Mouse (Mus musculus): ENCODE results near the gene Copz1. TPM values are rescaled to one million over a fixed set of nuclear protein-coding genes. Genes with fewer than 3 reads are reported as not detected.

Gene Copz1
- total and polyA plus RNA-seq, 3 experiments = 50.2 to 58.7 (median 55.2) TPM

- Histone ChIP-seq H3K79me2 (replicated peaks; ENCODE audit: control insufficient read depth, insufficient read depth, low read length) (no peaks in the 10 kb centered on the region), H3K9ac (ENCODE audit: low read depth, low read length) (no peak overlapping the region), H3K27ac (no peak overlapping the region), H3K36me3 (ENCODE audit: control insufficient read depth, insufficient read depth, low read length) (no peaks in the 10 kb centered on the region), H3K4me1 (ENCODE audit: control insufficient read depth, insufficient read depth, low read length) (no peaks in the 10 kb centered on the region), H3K27me3 (ENCODE audit: control insufficient read depth, insufficient read depth, low read length) (no peaks in the 10 kb centered on the region), H3K4me3 (no peak overlapping the region)
- WGBS = 40% methylated on average over 2 of the region's 2 CpGs
- DNase-seq = no peak
- TF ChIP-seq POLR2A (IDR thresholded peaks at IDR 0.05; ENCODE audit: insufficient read depth, low read depth, low read length) (no peak), CTCF (IDR thresholded peaks at IDR 0.05) (no peak), EP300 (IDR thresholded peaks at IDR 0.05; ENCODE audit: insufficient read depth, low read depth, low read length) (no peak)
- intact Hi-C loops (cut with DNase I) = no loop called here
Observed at GRCm38 (mm10) chr15:103334194-103334593, 61.7 kb downstream of the Copz1 start.

DNA sequence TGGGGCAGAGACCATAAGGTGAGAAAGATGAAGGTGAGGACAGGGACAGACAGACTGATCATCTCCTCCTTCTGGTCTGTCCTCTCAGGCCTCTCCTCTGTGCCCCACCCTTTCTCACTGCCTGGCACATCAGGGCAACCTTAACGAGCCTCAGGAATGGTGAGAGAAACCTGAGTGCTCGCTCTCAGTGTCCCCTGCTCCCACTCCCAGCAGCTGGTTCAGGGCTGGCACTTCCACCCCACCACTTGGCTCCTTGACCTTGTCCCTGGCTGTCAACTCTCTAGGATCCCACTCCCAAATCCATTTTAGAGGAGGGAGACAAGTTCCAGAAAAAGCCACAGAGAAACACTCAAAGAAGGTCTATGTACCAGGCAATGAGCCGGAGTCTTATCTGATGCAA lies 62.5 kb downstream of the Copz1 start:
- Histone ChIP-seq H3K4me1 (ENCODE audit: control insufficient read depth, insufficient read depth, low read length) (no peaks in the 10 kb centered on the region), H3K27me3 (ENCODE audit: control insufficient read depth, insufficient read depth, low read length) (no peaks in the 10 kb centered on the region), H3K27ac (no peak overlapping the region), H3K4me3 (no peak overlapping the region), H3K79me2 (replicated peaks; ENCODE audit: control insufficient read depth, insufficient read depth, low read length) (no peaks in the 10 kb centered on the region), H3K9ac (ENCODE audit: low read depth, low read length) (no peak overlapping the region), H3K36me3 (ENCODE audit: control insufficient read depth, insufficient read depth, low read length) (no peaks in the 10 kb centered on the region)
- WGBS = 75% methylated on average over 3 of the region's 3 CpGs
- no peak for DNase-seq
- TF ChIP-seq POLR2A (IDR thresholded peaks at IDR 0.05; ENCODE audit: insufficient read depth, low read depth, low read length) = no peak
- no peak for TF ChIP-seq CTCF (IDR thresholded peaks at IDR 0.05)
- intact Hi-C loops (cut with DNase I) = no loop called here

DNA sequence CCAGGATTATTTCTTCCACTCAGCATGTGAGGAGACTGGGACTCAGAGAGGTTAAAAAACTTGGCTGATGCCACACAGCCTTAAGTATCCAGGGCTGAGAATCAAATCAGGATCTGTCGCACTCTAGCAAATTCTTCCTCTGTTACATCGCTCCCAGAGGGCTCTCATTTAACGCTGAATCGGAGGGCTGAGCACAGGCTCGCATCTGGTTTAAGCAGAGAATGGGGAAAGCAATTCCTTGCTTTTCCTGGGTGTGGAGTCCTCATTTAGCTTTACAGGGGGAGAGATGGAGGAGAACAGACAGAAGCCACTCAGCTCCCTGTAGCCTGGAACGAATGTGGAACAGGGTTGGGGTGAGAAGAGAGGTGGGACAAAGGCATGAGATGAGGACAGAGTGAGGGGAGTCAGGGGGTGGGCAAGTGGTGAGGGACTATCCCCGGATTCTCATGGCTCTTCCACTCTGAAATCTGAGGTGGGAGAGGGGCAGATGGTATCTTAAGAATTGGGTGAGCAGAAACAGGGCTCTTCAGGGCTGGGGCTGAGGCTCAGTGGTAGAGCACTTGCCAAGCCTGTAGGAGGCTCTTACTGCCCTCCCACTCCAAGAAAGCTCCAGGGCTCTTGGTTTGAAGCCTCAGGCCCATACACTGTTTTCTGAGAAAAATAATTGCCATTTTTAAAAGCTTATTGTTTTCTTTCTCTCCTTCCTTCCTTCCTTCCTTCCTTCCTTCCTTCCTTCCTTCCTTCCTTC lies 63.1 kb downstream of the Copz1 start:
- no peaks in the 10 kb centered on the region for H3K4me1 ChIP-seq (ENCODE audit: control insufficient read depth, insufficient read depth, low read length)
- no peak for TF ChIP-seq CTCF (IDR thresholded peaks at IDR 0.05)
- no peaks in the 10 kb centered on the region for H3K27me3 ChIP-seq (ENCODE audit: control insufficient read depth, insufficient read depth, low read length)
- intact Hi-C loops (cut with DNase I) = no loop called here
- H3K27ac ChIP-seq = no peak overlapping the region
- no peak overlapping the region for H3K9ac ChIP-seq (ENCODE audit: low read depth, low read length)
- H3K79me2 ChIP-seq (replicated peaks; ENCODE audit: control insufficient read depth, insufficient read depth, low read length) = no peaks in the 10 kb centered on the region
- no peak for DNase-seq
- H3K36me3 ChIP-seq (ENCODE audit: control insufficient read depth, insufficient read depth, low read length) = no peaks in the 10 kb centered on the region
- no peak overlapping the region for H3K4me3 ChIP-seq
- WGBS = 51% methylated on average over 7 of the region's 7 CpGs

- 46% methylated on average over 11 of the region's 11 CpGs for WGBS
- H3K27me3 ChIP-seq (ENCODE audit: control insufficient read depth, insufficient read depth, low read length) = no peaks in the 10 kb centered on the region; the same call in 1 of the 2 replicates
- intact Hi-C loops (cut with DNase I) = no loop called here
Observed at GRCm38 (mm10) chr15:103336996-103337667, 64.6 kb downstream of the Copz1 start.

GRCm38 (mm10) chr15:103338829-103339165 lies 66.3 kb downstream of the Copz1 start:
- 87% methylated on average over 4 of the region's 4 CpGs for WGBS
- no peak overlapping the region for H3K9ac ChIP-seq (ENCODE audit: low read depth, low read length)
- no peaks in the 10 kb centered on the region for H3K79me2 ChIP-seq (replicated peaks; ENCODE audit: control insufficient read depth, insufficient read depth, low read length)
- intact Hi-C loops (cut with DNase I) = no loop called here
- DNase-seq = no peak
- H3K36me3 ChIP-seq (ENCODE audit: control insufficient read depth, insufficient read depth, low read length) = peaks cover 4% of the 10 kb centered on the region; the same call in 1 of the 2 replicates
- no peak overlapping the region for H3K27ac ChIP-seq
- no peak for TF ChIP-seq POLR2A (IDR thresholded peaks at IDR 0.05; ENCODE audit: insufficient read depth, low read depth, low read length)
- TF ChIP-seq CTCF (IDR thresholded peaks at IDR 0.05) = no peak
- no peak for TF ChIP-seq EP300 (IDR thresholded peaks at IDR 0.05; ENCODE audit: insufficient read depth, low read depth, low read length)
- no peaks in the 10 kb centered on the region for H3K4me1 ChIP-seq (ENCODE audit: control insufficient read depth, insufficient read depth, low read length)
- no peak overlapping the region for H3K4me3 ChIP-seq
- H3K27me3 ChIP-seq (ENCODE audit: control insufficient read depth, insufficient read depth, low read length) = no peaks in the 10 kb centered on the region; the same call in 1 of the 2 replicates

More at GRCm38 (mm10) chr15:103336996-103337667, 64.6 kb downstream of the Copz1 start:
- no peak for TF ChIP-seq CTCF (IDR thresholded peaks at IDR 0.05)
- TF ChIP-seq POLR2A (IDR thresholded peaks at IDR 0.05; ENCODE audit: insufficient read depth, low read depth, low read length) = no peak
- TF ChIP-seq EP300 (IDR thresholded peaks at IDR 0.05; ENCODE audit: insufficient read depth, low read depth, low read length) = no peak
- no peak overlapping the region for H3K4me3 ChIP-seq
- no peaks in the 10 kb centered on the region for H3K36me3 ChIP-seq (ENCODE audit: control insufficient read depth, insufficient read depth, low read length)
- H3K4me1 ChIP-seq (ENCODE audit: control insufficient read depth, insufficient read depth, low read length) = no peaks in the 10 kb centered on the region
- no peak overlapping the region for H3K27ac ChIP-seq
- no peaks in the 10 kb centered on the region for H3K79me2 ChIP-seq (replicated peaks; ENCODE audit: control insufficient read depth, insufficient read depth, low read length)
- no peak for DNase-seq
- H3K9ac ChIP-seq (ENCODE audit: low read depth, low read length) = no peak overlapping the region

Measured in heart, adult 2 months (tissue).